In genomic region chr17:12066054-12066453, GRCm38 (mm10) we compare ENCODE assay signal across 26 mouse cellular contexts.
"Had no signal": no experiment of that assay in that cellular context is flagged by ENCODE, and none has a peak within 500 bp of the region (broad histone marks: within the 10 kb centered on the region; RNA-seq: fewer than 3 reads in every experiment).

No protein-coding gene starts in this region.

- H3K36me3 ChIP-seq: heart, embryonic 13.5 days; heart, embryonic 15.5 days; hindbrain, embryonic 10.5 days; hindbrain, embryonic 12.5 days; hindbrain, embryonic 15.5 days; kidney, embryonic 15.5 days; limb, embryonic 13.5 days; limb, embryonic 15.5 days had no signal

- ATAC-seq: forebrain, embryonic 16.5 days; hindbrain, postnatal 0 days; intestine, embryonic 16.5 days had no signal

- H3K4me3 ChIP-seq: gastrocnemius, adult 2 months; heart, adult 2 months; heart, embryonic 13.5 days; heart, embryonic 15.5 days; hindbrain, embryonic 10.5 days; hindbrain, embryonic 12.5 days; hindbrain, embryonic 15.5 days; kidney, embryonic 15.5 days; limb, embryonic 13.5 days; limb, embryonic 15.5 days had no signal

- H3K27me3 ChIP-seq: heart, embryonic 13.5 days; heart, embryonic 15.5 days; hindbrain, embryonic 12.5 days; hindbrain, embryonic 15.5 days; kidney, embryonic 15.5 days; limb, embryonic 13.5 days; limb, embryonic 15.5 days had no signal

- H3K9me3 ChIP-seq: heart, embryonic 15.5 days; hindbrain, embryonic 12.5 days; hindbrain, embryonic 15.5 days; limb, embryonic 15.5 days had no signal

- H3K4me1 ChIP-seq: heart, embryonic 13.5 days; heart, embryonic 15.5 days; hindbrain, embryonic 12.5 days; hindbrain, embryonic 15.5 days; kidney, embryonic 15.5 days; limb, embryonic 13.5 days; limb, embryonic 15.5 days had no signal

- H3K4me2 ChIP-seq: heart, embryonic 11.5 days; heart, embryonic 13.5 days; heart, embryonic 15.5 days; hindbrain, embryonic 12.5 days; hindbrain, embryonic 15.5 days; kidney, embryonic 15.5 days; limb, embryonic 13.5 days; limb, embryonic 15.5 days had no signal

- H3K27ac ChIP-seq: gastrocnemius, adult 2 months; heart, adult 2 months; heart, embryonic 13.5 days; heart, embryonic 15.5 days; hindbrain, embryonic 10.5 days; hindbrain, embryonic 12.5 days; hindbrain, embryonic 15.5 days; hindbrain, postnatal 0 days; kidney, embryonic 15.5 days; kidney, postnatal 0 days; limb, embryonic 13.5 days; limb, embryonic 15.5 days had no signal

- DNase-seq: gastrocnemius, adult 2 months; gastrocnemius, postnatal 10 days; gastrocnemius, postnatal 25 days; heart, adult 2 months; heart, postnatal 4 days; kidney, adult 11 months; kidney, adult 2 months; kidney, adult 9 months; kidney, postnatal 14 days; kidney, postnatal 36 days; layer of hippocampus, adult 9-11 months; layer of hippocampus, postnatal 36 days; left cerebral cortex, postnatal 4 days had no signal

- H3K9ac ChIP-seq: heart, embryonic 13.5 days; heart, embryonic 15.5 days; hindbrain, embryonic 12.5 days; hindbrain, embryonic 15.5 days; kidney, embryonic 15.5 days; limb, embryonic 13.5 days; limb, embryonic 15.5 days had no signal
